Mouse (Mus musculus) liver, postnatal 0 days (tissue): ENCODE data around the gene Vmn1r85. TPM values are rescaled to one million over a fixed set of nuclear protein-coding genes. Genes with fewer than 3 reads are reported as not detected.
"Not testable (repeated sequence)": the region's sequence is repeated elsewhere in the genome, so short reads cannot be mapped to it uniquely, and the experiment has no call there.

Source experiments
- ATAC-seq: fragments of 200-750 bp; cut with Nextera tagmentation; 2 replicates; pipeline ENCODE4 v1.8.0; 2017; ENCODE audit warnings: mild to moderate bottlenecking, moderate library complexity
- DNase-seq: peaks from one replicate; pipeline ENCODE4 v3.0.0-alpha.2; 2016
- H3K27ac ChIP-seq: fragments of 300-500 bp; sonication (generic); 2 replicates; pipeline ENCODE4 v1.5.1; 2014; ENCODE audit warnings: antibody characterized with exemption, moderate library complexity, mild to moderate bottlenecking, low read depth
- H3K27me3 ChIP-seq: fragments of 300-500 bp; sonication (generic); 2 replicates; pipeline ENCODE4 v1.6.1; 2014; ENCODE audit warnings: low read length, control low read depth, mixed read lengths; ENCODE audit not compliant: insufficient read depth
- H3K36me3 ChIP-seq: fragments of 300-500 bp; sonication (generic); replicated peaks from 2 replicates; pipeline ENCODE4 v1.6.1; 2014; ENCODE audit warnings: mild to moderate bottlenecking, control low read depth, low read length, moderate library complexity, mixed read lengths; ENCODE audit not compliant: insufficient read depth
- H3K4me1 ChIP-seq: fragments of 300-500 bp; sonication (generic); 2 replicates; pipeline ENCODE4 v1.6.1; 2014; ENCODE audit warnings: antibody characterized with exemption, mild to moderate bottlenecking, control low read depth; ENCODE audit not compliant: insufficient read depth
- H3K4me2 ChIP-seq: fragments of 300-500 bp; sonication (generic); 2 replicates; pipeline ENCODE4 v1.6.1; 2014; ENCODE audit warnings: low read depth, mild to moderate bottlenecking, low read length, moderate library complexity, mixed read lengths
- H3K4me3 ChIP-seq: fragments of 300-500 bp; sonication (generic); 2 replicates; pipeline ENCODE4 v1.5.1; 2014; ENCODE audit warnings: low read depth, low read length
- H3K9ac ChIP-seq: fragments of 300-500 bp; sonication (generic); replicated peaks from 2 replicates; pipeline ENCODE4 v1.6.1; 2014; ENCODE audit warnings: mild to moderate bottlenecking, moderate library complexity
- H3K9me3 ChIP-seq: fragments of 300-500 bp; sonication (generic); 2 replicates; pipeline ENCODE4 v1.6.1; 2016; ENCODE audit warnings: mild to moderate bottlenecking, control low read depth, low read length, mixed read lengths
- CTCF ChIP-seq: sonication (generic); IDR thresholded peaks from 2 replicates; pipeline ENCODE4 v1.5.1; 2016; ENCODE audit warnings: antibody characterized with exemption, low read depth
- EP300 ChIP-seq: IDR thresholded peaks from 2 replicates; pipeline ENCODE4 v1.6.1; 2016; ENCODE audit warnings: antibody characterized with exemption, low read depth, mild to moderate bottlenecking
- WGBS: fragments of 180-500 bp; shearing (Covaris S2); extraction: QIAGEN DNeasy Blood & Tissue Kit; methylation state at CpG from one replicate; pipeline ENCODE4 v1.1.7; 2014; ENCODE audit not compliant: insufficient replicate concordance; 5-methylcytosine and 5-hydroxymethylcytosine counted together
- polyA plus RNA-seq: library from polyadenylated mRNA; unstranded; fragments of >200 nt; fragmentation: Nextera tagmentation; extraction: Ambion mirVana; gene quantifications from 2 replicates; pipeline ENCODE4 v1.2.1, GENCODE M21; 2015

Vmn1r85 gene
- polyA plus RNA-seq, 1 experiment from 2014 or later: not detected

DNA sequence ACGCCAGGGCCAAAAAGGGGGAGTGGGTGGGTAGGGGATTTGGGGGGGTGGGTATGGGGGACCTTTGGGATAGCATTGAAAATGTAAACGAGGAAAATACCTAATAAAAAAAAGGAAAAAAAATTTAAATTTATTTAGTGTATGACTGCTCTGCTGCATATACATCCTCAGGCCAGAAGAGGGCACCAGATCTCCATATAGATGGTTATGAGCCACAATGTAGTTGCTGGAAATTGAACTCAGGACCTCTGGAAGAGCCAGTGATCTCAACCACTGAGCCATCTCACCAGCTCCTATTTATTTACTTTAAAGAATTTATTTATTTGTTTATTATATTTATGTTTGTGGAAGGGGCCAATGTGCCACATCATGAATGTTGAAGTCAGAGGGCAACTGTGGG, 31.6 kb downstream of the Vmn1r85 start:
- ATAC-seq, H3K27me3 ChIP-seq, H3K4me3 ChIP-seq, H3K9ac ChIP-seq, H3K4me2 ChIP-seq, H3K36me3 ChIP-seq, H3K9me3 ChIP-seq, H3K4me1 ChIP-seq, H3K27ac ChIP-seq, DNase-seq: not testable (repeated sequence)
- 8% methylated on average over 1 of the region's 2 CpGs for WGBS
- peak; percentile 68 for TF ChIP-seq CTCF

DNA sequence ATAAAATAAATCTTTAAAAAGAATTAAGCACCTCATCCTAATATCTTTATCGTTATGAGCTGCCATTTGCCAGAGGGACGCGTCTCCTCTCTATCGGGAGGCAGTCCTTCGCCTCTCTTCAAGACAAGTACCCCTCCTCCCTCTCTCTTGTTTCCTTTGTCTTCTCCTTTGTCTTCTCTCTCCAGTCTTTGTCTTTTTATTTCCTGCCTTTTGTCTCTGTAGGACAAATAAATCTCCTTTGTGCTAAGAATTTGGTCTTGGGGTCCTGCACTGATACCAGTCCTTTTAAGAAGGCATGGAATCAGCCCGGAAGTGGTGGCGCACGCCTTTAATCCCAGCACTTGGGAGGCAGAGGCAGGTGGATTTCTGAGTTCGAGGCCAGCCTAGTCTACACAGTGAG, 35.4 kb downstream of the Vmn1r85 start:
- no peak overlapping the region for H3K27ac ChIP-seq
- H3K4me1 ChIP-seq: peaks cover 5% of the 10 kb centered on the region
- DNase-seq (no peak), ATAC-seq (no peak)
- H3K9ac ChIP-seq: no peak overlapping the region
- H3K27me3 ChIP-seq: no peaks in the 10 kb centered on the region
- no peaks in the 10 kb centered on the region for H3K36me3 ChIP-seq
- no peak overlapping the region for H3K4me2 ChIP-seq
- H3K4me3 ChIP-seq: no peak overlapping the region
- WGBS: 87% methylated on average over 9 of the region's 9 CpGs
- TF ChIP-seq CTCF (no peak), EP300 (no peak)
- H3K9me3 ChIP-seq: no peaks in the 10 kb centered on the region

- Histone ChIP-seq H3K9ac (no peak overlapping the region), H3K4me3 (no peak overlapping the region), H3K4me1 (peaks cover 12% of the 10 kb centered on the region), H3K9me3 (no peaks in the 10 kb centered on the region), H3K4me2 (no peak overlapping the region), H3K27ac (no peak overlapping the region), H3K36me3 (no peaks in the 10 kb centered on the region), H3K27me3 (no peaks in the 10 kb centered on the region)
- DNase-seq (no peak), ATAC-seq (no peak)
- TF ChIP-seq EP300 (no peak), CTCF (peak; percentile 41)
- WGBS: 65% methylated on average over 8 of the region's 8 CpGs
Observed at GRCm38 (mm10) chr7:13056913-13057700, 37.9 kb downstream of the Vmn1r85 start.

DNA sequence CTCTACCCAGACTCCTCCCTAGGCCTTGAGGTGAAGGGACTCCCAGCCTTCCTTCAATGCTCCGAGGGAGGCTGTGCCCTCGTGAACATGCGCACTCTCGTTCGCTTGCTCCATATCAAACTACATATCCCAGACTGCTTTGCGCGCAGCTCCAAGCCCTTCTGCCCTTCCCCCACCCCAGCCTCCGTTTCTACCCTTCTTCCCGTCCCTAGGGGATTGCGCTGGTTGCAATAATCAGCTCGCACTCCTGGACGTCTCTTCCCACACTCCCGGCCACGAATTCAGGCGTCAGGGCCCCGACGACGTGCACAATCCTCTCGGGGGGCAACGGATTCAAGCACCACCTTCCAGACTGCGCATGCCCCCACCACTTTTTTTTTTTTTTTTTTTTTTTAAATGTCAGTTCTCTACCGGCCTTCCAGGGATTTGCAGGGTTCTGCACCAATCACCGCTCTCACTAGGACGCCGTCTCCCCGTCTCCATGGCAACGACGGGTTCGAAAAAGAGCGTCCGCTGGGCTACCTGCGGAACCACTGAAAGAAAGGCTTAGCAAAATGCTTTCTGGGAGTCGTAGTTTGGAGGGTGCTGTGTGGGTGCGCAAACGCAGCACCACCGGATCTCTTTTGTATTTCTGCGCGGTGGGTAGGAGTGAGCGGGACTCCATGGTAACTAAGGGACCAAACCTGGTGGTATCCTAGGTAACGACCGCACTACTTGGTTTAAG, 40.5 kb downstream of the Vmn1r85 start, which contains the start of gene Mzf1:
Gene Mzf1, minus strand, starts transcription at position 478 of the 724 bp plus-strand sequence.
- TF ChIP-seq CTCF: no peak
- TF ChIP-seq EP300: no peak
- Histone ChIP-seq H3K4me1 (peaks cover 12% of the 10 kb centered on the region), H3K4me3 (peak within 1 kb of the TSS; percentile 77), H3K36me3 (no peaks in the 10 kb centered on the region), H3K27ac (no peak within 1 kb of the TSS), H3K4me2 (peak within 1 kb of the TSS; percentile 90), H3K9me3 (no peaks in the 10 kb centered on the region), H3K9ac (peak within 1 kb of the TSS; percentile 61), H3K27me3 (no peaks in the 10 kb centered on the region)
- peak; percentile 93 for ATAC-seq
- DNase-seq: peak; percentile 87
- WGBS: under 1% methylated on average over 41 of the region's 41 CpGs

DNA sequence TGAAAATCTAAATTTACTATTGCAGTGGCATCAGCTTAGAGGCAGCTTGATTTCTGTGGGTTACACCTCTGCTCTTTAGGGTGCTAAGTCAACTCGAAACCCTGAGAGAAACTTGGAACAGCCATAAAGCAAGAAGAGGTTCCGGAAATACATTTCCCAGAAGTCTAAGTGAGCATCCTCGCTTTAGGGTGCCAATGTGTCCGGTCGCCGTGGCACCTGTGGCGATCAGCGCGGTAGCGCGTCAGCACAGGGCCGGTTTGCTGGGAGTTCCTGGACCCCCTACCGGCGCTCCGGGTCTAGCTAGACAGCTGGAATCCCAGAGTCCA, 41.0 kb downstream of the Vmn1r85 start:
- Histone ChIP-seq H3K9ac (peak overlapping the region; percentile 61), H3K27ac (no peak overlapping the region), H3K4me2 (peak overlapping the region; percentile 90), H3K4me1 (peaks cover 12% of the 10 kb centered on the region), H3K4me3 (peak overlapping the region; percentile 77), H3K27me3 (no peaks in the 10 kb centered on the region), H3K9me3 (no peaks in the 10 kb centered on the region), H3K36me3 (no peaks in the 10 kb centered on the region)
- DNase-seq (no peak), ATAC-seq (peak; percentile 52)
- 3% methylated on average over 15 of the region's 15 CpGs for WGBS
- no peak for TF ChIP-seq EP300
- TF ChIP-seq CTCF: no peak

GRCm38 (mm10) chr7:13053501-13053900, 41.5 kb downstream of the Vmn1r85 start:
- H3K27ac ChIP-seq: no peak overlapping the region
- H3K9me3 ChIP-seq: no peaks in the 10 kb centered on the region
- H3K36me3 ChIP-seq: no peaks in the 10 kb centered on the region
- no peak overlapping the region for H3K9ac ChIP-seq
- H3K4me1 ChIP-seq: peaks cover 12% of the 10 kb centered on the region
- TF ChIP-seq CTCF (no peak), EP300 (no peak)
- H3K27me3 ChIP-seq: no peaks in the 10 kb centered on the region
- 92% methylated on average over 2 of the region's 2 CpGs for WGBS
- DNase-seq: no peak
- H3K4me2 ChIP-seq: peak overlapping the region; percentile 90
- ATAC-seq: no peak
- 0 out of 2 replicates have a peak overlapping the region, but pooled peaks have one; percentile 77 for H3K4me3 ChIP-seq
